Mouse (Mus musculus) stomach, adult 2 months (tissue): ENCODE measurements around the gene Olfr371. TPM values are rescaled to one million over a fixed set of nuclear protein-coding genes. Genes with fewer than 3 reads are reported as not detected.

Experiments used
- polyA plus RNA-seq: library from polyadenylated mRNA; depleted of rRNA; stranded (reverse); fragments of >200 nt; gene quantifications from 2 replicates; pipeline ENCODE4 v1.2.3, GENCODE M21; 2012; rRNA removed

Olfr371 gene
- polyA plus RNA-seq: not detected in 2 replicates

DNA sequence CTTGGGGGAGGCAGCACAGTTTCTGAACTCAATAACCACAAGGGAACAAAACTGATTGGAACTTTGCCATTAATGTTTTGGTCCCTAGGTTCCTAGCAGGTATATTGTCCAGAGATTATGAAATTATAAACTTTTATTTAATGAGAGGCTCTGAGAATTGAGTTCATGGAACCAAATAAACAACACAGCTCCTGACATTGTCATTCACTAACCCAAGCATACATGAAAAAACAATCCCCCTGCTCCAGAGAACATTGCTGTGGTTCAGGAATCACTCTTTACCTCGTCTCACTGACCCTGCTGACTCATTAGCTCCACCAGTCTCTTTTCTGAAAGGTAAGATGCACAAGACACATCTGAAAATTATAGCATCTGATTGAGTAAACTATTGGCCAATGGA, at the start of gene Olfr371:
Olfr371 (plus strand) TSS at position 301 of the 400 bp plus-strand sequence.

Other genes starting within 250 kb of the Olfr371 start
- 114 and 193 TPM in 2 replicates for gene Junb, start 247.3 kb upstream of the Olfr371 start, polyA plus RNA-seq
- gene Hook2, start 235.4 kb upstream of the Olfr371 start, polyA plus RNA-seq: 14.5 and 15.1 TPM in 2 replicates
- not detected in 2 replicates for gene Best2, start 211.5 kb upstream of the Olfr371 start, polyA plus RNA-seq
- gene Asna1, start 200.7 kb upstream of the Olfr371 start, polyA plus RNA-seq: 51.2 and 52.0 TPM in 2 replicates
- 27.6 and 47.2 TPM in 2 replicates for gene Trir, start 199.2 kb upstream of the Olfr371 start, polyA plus RNA-seq
- 18.8 and 27.1 TPM in 2 replicates for gene Tnpo2, start 189.1 kb upstream of the Olfr371 start, polyA plus RNA-seq
- 31.9 and 42.6 TPM in 2 replicates for gene Fbxw9, start 165.9 kb upstream of the Olfr371 start, polyA plus RNA-seq
- 1.2 and 1.7 TPM in 2 replicates for gene Gm5741, start 158.0 kb upstream of the Olfr371 start, polyA plus RNA-seq
- gene Dhps, start 154.2 kb upstream of the Olfr371 start, polyA plus RNA-seq: 23.1 and 46.6 TPM in 2 replicates
- 67.2 and 75.2 TPM in 2 replicates for gene Wdr83os, start 145.2 kb upstream of the Olfr371 start, polyA plus RNA-seq
- gene Wdr83, start 144.7 kb upstream of the Olfr371 start, polyA plus RNA-seq: 8.4 and 11.5 TPM in 2 replicates
- gene Man2b1, start 142.7 kb upstream of the Olfr371 start, polyA plus RNA-seq: 21.5 and 23.4 TPM in 2 replicates
- 0.05 and 0.06 TPM in 2 replicates for gene Zfp791, start 102.9 kb upstream of the Olfr371 start, polyA plus RNA-seq
- gene Cks1brt, start 74.1 kb upstream of the Olfr371 start, polyA plus RNA-seq: not detected in 2 replicates
- gene Orc6, start 73.6 kb downstream of the Olfr371 start, polyA plus RNA-seq: 2.2 and 2.4 TPM in 2 replicates
- gene Vps35, start 73.8 kb downstream of the Olfr371 start, polyA plus RNA-seq: 1.6 and 2.3 TPM in 2 replicates
- gene Mylk3, start 160.4 kb downstream of the Olfr371 start, polyA plus RNA-seq: 0.10 and 0.37 TPM in 2 replicates
- gene 4921524J17Rik, start 206.8 kb downstream of the Olfr371 start, polyA plus RNA-seq: 0.51 and 1.2 TPM in 2 replicates